Mouse (Mus musculus) granulocyte monocyte progenitor cell, adult 5-6 weeks (primary cell): ENCODE measurements around the gene Arhgap45. TPM values are rescaled to one million over a fixed set of nuclear protein-coding genes. Genes with fewer than 3 reads are reported as not detected.

Source experiments
- ATAC-seq: replicated peaks from 2 replicates; pipeline ENCODE4 v1.8.0; 2016; ENCODE audit warnings: mild to moderate bottlenecking, moderate TSS enrichment, inconsistent platforms; ENCODE audit not compliant: poor library complexity, severe bottlenecking
- total RNA-seq, 2 experiments: library from RNA; stranded (forward) in 1 of 2; stranded (reverse) in 1 of 2; fragments of 200-712, 200-1000 nt in 1 of 2; fragments of >200 nt in 1 of 2; fragmentation: Nextera tagmentation in 1 of 2; gene quantifications; 2 replicates each; pipeline ENCODE4 v1.2.3; 2014 to 2017

Gene Arhgap45
- total RNA-seq, 2 experiments from 2014 or later, result 109 to 120 TPM

DNA sequence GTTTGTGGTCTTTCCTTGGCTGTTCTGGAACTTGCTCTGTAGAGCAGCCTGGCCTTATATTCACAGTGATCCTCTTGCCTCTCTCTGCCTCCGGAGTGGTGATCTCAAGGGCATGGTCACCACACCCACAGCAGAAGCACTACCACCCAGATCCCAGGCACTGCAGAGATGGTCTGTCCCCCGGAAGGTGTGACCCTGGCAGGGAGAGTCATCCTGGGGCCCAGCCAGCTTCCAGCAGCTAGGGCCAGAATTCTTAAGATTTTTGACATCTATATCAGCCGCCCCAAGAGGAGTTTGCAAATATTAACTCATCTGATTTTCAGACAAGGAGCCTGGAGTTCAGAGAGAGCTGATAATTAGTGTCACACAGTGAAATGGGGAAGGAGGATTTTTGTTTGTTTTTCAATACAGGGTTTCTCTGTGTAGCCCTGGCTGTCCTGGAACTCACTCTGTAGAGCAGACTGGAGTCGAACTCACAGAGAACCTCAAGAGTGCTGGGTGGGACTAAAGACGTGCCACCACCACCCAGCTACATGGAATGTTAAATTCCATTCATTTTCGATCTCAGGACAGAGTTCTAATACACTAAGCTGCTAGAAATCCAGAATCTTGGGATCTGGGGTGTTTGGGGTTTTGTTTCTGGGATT is 30.1 kb upstream of the Arhgap45 start:
- ATAC-seq, result no peak

DNA sequence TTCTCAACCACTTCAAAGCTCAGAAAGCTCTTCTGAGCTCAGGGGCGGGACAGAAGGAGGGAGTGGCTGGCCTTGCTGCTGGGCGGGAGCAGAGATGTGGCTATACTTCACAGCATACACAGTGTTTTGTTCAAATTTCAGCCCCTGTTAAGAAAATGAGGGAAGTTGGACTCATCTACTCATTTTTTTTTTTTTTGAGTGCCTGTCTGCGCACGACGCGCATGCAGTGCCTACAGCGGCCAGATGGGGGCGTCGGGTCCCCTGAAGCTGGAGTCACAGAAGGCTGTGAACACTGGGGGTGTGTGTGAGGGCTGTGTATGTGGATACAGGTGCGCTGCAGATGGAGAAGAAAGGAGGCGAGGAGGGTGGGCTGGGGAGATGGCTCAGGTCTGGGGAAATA is 29.5 kb upstream of the Arhgap45 start:
- ATAC-seq, result peak; percentile 32

DNA sequence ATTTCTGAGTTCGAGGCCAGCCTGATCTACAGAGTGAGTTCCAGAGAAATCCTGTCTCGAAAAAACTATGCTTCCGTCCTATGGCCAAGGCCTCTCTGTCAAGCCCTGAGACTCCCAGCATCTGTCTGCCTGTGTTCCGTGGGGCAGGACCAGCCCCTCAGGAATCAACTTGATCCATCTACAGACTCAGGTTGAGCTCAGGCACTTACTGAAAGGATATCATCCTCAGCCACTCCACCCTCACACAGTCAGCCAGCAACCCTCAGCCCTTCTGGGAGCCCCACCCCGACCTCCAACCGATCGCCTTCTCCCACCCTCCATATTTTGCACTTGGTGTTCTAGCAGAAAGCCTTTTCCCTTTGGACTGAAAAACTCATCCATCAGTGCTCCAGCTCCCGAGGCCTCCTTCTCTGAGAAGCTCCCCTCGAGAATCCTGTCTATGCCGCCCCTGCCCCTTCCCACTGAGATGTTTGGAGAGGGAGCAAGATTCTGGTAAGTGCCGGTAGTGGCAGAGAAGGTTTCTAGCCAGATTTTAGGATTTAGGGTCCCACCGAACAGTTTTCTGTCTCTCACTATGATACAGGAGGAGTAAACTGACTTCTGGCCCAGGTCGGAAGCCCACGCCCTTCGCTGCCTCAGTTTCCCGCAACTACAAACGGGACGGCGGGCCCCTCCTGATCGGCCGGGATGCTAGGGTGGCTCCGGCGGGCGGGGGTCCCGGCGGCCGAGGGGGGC is 28.5 kb upstream of the Arhgap45 start:
- no peak for ATAC-seq

DNA sequence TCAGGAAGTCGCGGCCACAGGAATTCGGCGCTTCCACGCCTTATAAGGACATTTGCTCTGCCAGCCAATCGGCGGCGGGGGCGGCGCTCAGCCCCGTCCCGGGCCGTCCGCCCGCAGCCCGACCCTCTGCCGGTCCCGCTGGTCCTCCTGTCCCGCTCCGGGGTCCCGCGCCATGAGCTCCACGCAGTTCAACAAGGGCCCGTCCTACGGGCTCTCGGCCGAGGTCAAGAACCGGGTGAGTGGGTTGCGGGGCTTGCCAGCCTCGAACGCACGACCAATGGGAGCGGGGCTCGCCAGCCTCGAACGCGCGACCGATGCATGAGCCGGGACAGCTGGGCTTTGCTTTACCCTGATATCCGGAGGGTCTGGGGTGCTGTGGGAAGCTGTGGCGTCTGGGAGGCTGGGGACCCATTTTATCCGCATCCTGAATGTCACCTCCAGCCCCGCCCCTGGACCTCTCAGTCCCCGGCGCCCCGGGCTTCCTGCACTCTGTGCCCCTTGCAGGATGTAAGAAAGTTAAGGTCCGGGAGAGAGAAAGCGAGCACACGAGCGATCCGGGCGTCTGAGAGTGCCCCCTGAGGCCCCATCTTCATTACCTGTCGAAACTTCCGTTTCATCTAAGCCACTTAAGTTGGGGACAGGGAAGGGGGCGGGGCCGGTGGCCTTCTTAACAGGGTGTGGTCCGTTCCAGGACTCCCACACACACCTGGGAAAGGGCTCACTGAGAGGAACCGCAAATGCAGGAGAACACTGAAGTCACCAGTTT is 27.8 kb upstream of the Arhgap45 start, which contains the start of gene Cnn2:
Gene Cnn2, plus strand, starts transcription at position 79 of the 766 bp plus-strand sequence.
- ATAC-seq, result 0 out of 2 replicates have a peak, but pooled peaks have one; percentile 1

DNA sequence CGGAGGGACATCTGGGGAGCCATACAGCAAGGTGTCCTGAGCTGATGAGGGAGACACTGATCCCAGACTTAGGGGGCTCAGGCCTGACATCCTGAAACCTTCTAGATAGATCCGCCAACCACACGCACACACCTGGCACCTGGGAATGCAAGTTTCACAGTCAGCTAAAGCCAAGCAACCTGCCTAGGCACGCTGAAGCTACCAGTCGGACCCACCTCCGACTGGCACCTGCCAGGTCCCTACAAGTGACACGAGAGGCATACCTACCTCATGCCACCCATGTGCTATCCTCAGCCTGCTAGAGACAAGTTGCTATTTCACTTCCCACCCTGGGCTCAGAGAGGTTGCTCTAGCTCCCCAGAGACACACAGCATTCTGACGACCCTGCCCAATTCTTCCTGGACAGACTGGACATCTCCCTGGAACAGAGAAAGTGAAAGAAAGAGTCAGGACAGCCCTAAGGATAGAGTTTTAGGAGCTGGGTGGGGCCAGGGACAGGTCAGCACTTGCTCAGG is 27.1 kb upstream of the Arhgap45 start:
- ATAC-seq, result no peak

DNA sequence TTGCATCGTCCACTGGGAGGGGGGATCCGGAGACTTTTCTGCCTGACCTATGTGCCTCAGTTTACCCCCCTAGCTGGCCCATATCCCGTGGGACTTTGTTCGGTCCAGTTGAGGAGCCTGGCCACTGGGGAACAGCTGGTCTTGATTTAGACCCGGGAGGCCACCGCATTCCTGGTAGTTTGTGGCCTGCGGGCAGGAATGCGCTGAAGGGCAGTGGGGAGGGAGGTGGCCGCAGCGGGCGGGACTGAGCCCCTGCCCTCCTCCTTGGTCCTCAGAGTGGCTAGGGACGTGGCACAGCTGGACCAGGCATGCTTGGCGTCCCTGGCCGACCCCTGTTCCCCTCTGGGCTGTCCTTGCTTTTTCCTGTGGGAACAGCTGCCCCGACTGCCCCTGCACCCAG is 26.6 kb upstream of the Arhgap45 start:
- ATAC-seq, result no peak

DNA sequence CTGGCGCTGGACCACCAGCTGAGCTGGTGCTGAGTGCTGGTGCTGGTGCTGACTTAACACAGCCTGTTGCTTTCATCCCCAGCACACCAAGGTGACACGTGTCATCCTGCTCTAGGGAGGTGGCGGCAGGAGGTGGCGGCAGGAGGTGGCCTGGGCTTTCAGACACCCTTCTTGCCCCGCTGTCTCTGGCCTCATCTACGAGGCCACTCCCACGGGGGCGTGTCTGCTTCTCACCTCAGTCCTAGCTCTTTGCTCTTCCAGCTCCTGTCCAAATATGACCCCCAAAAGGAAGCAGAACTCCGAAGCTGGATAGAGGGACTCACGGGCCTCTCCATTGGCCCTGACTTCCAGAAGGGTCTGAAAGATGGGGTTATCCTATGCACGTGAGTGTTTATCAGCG is 25.4 kb upstream of the Arhgap45 start:
- ATAC-seq, result no peak

DNA sequence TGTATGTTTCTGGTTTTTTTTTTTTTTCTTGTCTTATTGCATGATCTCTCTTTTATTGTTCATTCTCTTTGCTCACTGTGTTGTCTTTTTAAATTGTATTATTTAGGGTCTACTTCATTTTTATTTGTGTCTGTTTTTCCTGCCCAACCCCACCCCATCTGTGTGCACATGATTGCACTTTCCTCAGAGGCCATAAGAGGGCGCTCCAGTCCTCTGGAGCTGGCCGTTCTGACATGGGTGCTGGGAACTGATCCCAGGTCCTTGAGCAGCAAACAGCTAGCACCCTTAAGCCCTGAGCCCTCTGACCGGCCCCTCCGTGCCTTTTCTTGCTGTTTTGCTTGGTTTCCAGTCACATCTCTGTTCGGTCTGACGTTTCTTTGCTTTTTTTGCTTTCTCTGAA is 24.9 kb upstream of the Arhgap45 start:
- ATAC-seq, result no peak

DNA sequence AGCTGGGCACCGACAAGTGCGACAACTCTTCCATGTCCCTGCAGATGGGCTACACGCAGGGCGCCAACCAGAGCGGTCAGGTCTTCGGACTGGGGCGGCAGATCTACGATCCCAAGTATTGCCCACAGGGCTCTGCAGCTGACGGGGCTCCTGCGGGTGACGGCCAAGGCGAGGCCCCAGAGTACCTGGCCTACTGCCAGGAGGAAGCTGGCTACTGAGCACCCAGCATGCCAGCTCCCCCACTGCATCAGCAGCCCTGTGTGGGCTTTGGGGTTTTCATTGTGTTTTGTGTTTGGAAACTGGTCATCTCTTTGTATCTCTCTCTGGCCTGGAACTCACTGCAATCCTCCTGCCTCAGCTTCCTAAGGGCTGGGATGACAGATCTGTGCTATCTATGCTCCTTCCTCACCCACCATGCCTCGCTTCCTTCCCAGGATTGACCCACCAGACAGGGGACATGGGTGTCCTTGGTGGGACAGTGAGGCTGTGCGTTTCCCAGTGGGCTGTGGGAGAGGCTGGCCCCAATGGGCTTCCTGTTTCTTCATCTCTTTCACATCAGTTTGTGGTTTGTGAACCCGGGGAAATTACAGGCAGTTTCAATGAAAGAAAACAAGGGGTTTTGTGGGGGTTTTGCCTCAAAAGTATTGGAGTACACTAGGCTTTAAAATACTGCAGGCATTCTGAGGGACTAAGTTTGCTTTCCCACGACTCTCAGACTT is 21.9 kb upstream of the Arhgap45 start:
- ATAC-seq, result peak; percentile 63

DNA sequence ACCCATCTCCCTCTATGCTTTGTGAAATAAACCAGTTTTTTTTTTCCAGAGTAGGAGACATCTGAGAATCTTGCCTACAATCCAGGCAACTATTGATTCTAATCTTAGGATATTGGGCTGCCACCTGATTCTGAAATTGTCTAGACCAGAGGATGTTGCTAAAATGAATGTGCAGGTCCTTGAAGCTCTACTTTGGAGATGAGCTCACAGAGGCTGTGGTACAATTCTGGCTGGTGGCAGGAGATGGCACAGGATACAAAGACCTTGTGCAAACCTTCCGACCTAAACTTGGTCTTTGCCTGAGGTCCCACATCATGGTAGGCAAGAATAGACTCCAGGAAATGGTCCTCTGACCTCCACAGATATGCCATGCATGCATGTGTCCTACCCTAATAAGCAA is 20.8 kb upstream of the Arhgap45 start:
- no peak for ATAC-seq

DNA sequence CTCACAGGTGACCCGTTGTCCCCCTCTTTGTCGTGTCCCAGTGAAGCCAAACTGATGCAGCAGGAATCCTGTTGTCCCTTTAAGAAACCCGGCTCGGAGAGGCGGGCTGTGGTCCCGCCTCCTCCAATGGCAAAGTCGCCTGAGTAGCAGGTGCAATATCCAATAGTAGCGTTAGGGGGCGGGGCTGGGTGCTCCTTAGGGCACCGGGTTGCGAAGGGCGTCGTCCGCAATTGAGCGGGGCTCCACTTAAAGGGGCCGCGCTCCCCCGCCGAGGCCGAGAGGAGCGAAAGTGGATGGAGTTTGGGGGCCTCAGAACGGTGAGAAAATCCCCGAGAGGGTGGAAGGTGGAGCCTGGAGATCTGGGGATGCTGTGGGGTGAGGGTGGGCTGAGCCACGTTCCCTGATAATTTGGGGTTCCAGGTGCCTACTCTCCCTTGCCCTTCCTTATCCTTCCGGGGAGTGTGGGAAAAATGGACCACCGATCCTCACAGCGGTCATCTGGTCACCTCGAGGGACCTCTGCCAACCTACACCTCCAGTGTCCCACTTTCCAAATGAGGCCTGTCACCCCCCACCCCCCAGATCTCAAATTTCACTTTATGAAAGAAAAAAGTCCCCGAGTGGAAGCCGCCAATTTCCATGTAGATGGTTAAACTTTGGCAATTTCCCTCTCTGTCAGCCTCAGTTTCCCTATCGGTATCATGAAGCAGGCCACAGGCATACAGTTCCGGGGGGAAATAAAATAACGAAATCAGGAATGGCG is 20.0 kb upstream of the Arhgap45 start, which contains the start of gene Abca7:
Gene Abca7, plus strand, starts transcription at position 223 of the 762 bp plus-strand sequence.
- peak; percentile 75 for ATAC-seq

DNA sequence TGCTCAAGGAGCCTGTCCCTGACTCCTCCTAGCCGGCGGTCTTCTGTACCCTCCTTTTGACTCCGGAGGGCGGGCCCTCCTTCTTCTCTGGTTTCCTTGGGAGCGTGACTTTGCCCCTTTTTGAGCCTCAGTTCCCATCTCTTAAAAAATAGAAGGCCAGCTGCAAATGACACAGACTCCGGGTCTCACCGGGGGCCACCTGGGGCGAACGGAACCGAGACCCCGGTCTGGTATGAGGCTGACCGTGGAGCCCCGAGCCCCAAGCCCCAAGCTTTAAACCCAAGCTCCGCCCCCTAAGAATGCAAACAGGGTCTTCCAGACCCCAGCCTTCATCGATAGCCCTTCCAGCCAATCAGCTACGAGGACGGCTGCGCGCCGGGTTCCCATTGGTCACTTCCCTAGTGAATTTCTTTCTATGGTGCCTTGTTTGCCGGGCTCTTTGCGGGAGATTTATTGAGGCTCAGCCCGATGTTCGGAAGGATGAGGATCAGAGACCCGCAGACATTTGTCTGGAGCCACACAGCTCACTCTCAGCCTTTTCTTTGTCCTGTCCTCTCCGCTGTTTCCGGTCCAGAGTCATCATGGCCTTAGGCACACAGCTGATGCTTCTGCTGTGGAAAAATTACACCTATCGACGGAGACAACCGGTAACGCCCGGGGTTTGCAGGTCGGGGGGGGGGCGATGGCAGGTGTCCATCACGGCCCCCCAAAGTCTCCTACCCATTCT is 19.3 kb upstream of the Arhgap45 start:
- peak; percentile 42 for ATAC-seq

DNA sequence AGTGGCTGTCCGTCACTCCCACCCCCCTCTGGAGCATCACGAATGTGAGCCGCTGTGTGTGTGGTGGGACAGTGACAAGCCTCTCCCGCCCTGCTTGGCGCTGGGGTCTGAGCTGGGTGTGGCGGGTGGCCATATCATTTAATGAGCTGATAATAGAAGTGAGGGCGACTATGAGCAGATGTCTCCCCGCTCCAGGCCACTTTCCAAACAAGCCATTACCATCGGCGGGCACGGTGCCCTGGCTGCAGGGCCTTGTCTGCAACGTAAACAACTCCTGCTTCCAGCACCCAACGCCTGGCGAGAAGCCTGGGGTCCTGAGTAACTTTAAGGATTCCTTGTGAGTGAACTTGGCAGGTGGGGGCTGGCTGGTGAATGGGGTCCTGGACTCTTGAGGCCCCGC is 18.6 kb upstream of the Arhgap45 start:
- no peak for ATAC-seq

DNA sequence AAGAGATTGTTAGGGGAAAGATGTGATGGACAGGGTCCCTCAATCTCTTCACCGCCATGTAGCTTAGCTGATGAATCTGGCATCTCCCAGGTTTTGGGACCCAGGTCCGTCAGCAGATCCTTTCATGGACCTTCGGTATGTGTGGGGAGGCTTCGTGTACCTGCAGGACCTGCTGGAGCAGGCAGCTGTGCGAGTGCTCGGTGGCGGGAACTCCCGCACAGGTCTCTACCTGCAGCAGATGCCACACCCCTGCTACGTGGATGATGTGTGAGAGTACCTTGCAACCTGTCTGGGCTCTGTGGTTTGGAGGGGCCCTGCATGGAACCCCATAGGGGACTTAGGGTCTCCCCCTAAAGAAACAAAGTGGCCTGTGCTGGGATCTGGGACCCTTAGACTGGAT is 14.5 kb upstream of the Arhgap45 start:
- ATAC-seq, result no peak

DNA sequence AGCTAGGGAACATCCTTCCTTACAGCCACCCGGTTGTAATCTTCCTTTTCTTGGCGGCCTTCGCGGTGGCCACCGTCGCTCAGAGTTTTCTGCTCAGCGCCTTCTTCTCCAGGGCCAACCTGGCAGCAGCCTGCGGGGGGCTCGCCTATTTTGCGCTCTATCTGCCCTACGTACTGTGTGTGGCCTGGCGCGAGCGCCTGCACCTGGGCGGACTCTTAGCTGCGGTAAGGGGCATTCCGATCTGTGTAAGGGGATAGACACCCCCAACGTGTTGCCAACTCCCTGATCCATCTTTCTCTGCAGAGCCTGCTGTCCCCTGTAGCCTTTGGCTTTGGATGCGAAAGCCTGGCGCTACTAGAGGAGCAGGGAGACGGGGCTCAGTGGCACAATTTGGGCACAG is 13.6 kb upstream of the Arhgap45 start:
- ATAC-seq, result no peak

DNA sequence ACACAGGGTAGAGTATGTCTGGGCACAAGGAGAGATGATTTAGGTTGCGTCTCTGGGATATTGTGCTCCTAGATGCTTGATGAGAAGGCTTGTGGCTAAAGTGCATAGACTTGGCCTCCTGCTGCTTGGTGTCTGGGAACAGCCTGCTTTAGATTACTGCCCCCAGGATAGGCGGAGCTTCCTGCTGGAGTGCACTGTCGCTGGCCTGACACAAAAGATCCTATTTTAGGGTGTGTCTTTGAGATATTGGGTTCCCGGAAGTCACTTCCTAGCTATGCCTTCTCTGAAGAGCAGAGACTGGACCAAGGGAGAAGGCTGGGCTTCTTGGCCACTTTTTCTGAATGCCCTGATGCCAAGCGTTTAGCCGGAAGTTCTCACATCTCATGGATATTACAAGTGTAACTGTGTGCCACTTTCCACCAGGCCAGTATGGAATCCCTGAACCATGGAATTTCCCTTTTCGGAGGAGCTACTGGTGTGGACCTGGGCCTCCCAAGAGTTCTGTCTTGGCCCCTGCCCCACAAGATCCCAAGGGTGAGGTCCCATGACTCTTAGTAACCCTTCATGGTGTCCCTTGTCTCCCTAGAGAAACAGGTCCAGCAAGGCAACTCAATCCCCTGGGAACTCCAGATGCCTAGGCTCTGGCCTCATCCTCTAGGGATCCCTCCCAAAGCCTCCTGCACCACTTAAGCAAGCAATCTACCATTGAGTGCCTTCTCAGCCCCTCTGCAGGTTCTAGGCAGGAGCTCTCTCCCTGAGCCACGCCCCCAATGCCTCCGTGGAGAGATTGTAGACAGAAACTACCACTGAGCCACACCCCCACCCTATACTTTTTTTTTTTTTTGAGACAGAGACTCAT is 12.8 kb upstream of the Arhgap45 start:
- ATAC-seq, result no peak

DNA sequence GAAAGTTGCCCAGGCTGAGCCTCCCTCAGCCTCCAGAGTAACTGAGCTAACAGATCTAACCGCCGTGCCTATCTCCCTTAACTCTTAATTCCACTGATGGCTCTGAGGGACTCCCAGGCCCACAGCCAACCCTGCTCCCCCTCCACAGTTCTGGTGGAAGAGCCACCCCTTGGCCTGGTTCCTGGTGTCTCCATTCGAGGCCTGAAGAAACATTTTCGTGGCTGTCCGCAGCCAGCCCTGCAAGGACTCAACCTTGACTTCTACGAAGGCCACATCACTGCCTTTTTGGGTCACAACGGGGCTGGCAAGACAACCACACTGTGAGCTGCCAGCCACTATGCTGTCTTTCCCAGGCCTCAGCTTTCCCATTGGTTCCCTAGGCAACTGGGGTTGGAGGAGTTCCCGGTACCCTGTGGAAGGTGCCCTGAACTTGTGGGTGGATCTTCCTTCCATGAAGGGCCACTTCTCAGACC is 12.2 kb upstream of the Arhgap45 start:
- no peak for ATAC-seq

DNA sequence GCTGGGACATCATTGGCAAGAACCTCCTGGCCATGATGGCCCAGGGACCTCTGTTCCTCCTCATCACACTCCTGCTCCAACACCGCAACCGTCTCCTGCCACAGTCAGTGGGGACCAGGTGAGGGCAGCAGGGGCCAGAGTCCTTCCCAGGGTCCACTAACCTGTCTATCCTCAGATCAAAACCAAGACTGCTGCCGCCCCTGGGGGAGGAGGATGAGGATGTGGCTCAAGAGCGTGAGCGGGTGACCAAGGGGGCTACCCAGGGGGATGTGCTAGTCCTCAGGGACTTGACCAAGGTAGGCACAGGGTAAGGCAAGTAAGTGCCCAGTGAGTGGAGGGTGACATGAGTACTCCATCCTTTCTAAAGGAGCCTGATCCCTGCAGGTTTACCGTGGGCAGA is 4.7 kb upstream of the Arhgap45 start:
- ATAC-seq, result no peak
